ENCODE assay signal across 15 mouse cellular contexts in genomic region chr9:34887196-34887595, GRCm38 (mm10).
A peak's percentile ranks its signal among the peaks of the same experiment; 100 is the strongest.
DNase-seq lines count a peak whose midpoint lies in the region; ATAC-seq lines count a peak whose summit lies in the region.
"Had no signal": no experiment of that assay in that cellular context is flagged by ENCODE, and none has a peak within 500 bp of the region (broad histone marks: within the 10 kb centered on the region; RNA-seq: fewer than 3 reads in every experiment).

No protein-coding gene starts in this region.

- H3K9ac ChIP-seq in hindbrain, embryonic 14.5 days = no peak overlapping the region
- no peak overlapping the region for H3K9ac ChIP-seq in hindbrain, embryonic 12.5 days
- H3K9ac ChIP-seq: embryonic facial prominence, embryonic 12.5 days; liver, postnatal 0 days; stomach, embryonic 15.5 days had no signal

- H3K27me3 ChIP-seq in hindbrain, embryonic 14.5 days (ENCODE audit: control insufficient read depth, insufficient read depth, low read length) = 0 out of 2 replicates have a peak, but pooled peaks cover 3% of the 10 kb centered on the region
- H3K27me3 ChIP-seq in hindbrain, embryonic 12.5 days = no peaks in the 10 kb centered on the region
- H3K27me3 ChIP-seq: embryonic facial prominence, embryonic 12.5 days; stomach, embryonic 15.5 days had no signal

- WGBS in hindbrain, embryonic 14.5 days = 35% methylated on average over 2 of the region's 2 CpGs
- WGBS in hindbrain, embryonic 12.5 days = 41% methylated on average over 2 of the region's 2 CpGs

- H3K4me1 ChIP-seq in hindbrain, embryonic 14.5 days (replicated peaks; ENCODE audit: control insufficient read depth, insufficient read depth, low read length) = peaks cover 10% of the 10 kb centered on the region; the same call in 1 of the 2 replicates
- H3K4me1 ChIP-seq in hindbrain, embryonic 12.5 days = peaks cover 8% of the 10 kb centered on the region
- H3K4me1 ChIP-seq: embryonic facial prominence, embryonic 12.5 days; stomach, embryonic 15.5 days had no signal

- no peak overlapping the region for H3K4me3 ChIP-seq in hindbrain, embryonic 14.5 days (replicated peaks; ENCODE audit: low read length)
- H3K4me3 ChIP-seq in hindbrain, embryonic 12.5 days = no peak overlapping the region
- H3K4me3 ChIP-seq: embryonic facial prominence, embryonic 12.5 days; stomach, embryonic 15.5 days had no signal

- H3K27ac ChIP-seq in hindbrain, embryonic 14.5 days = peak overlapping the region; percentile 2; the same call in 1 of the 2 replicates
- H3K27ac ChIP-seq in hindbrain, embryonic 12.5 days = no peak overlapping the region
- H3K27ac ChIP-seq: embryonic facial prominence, embryonic 12.5 days; stomach, embryonic 15.5 days had no signal

- no peaks in the 10 kb centered on the region for H3K36me3 ChIP-seq in hindbrain, embryonic 14.5 days (replicated peaks; ENCODE audit: control insufficient read depth, insufficient read depth)
- no peaks in the 10 kb centered on the region for H3K36me3 ChIP-seq in hindbrain, embryonic 12.5 days
- H3K36me3 ChIP-seq: embryonic facial prominence, embryonic 12.5 days; stomach, embryonic 15.5 days had no signal

- DNase-seq in hindbrain, embryonic 14.5 days (ENCODE audit: low spot score) = no peak
- peak; percentile 11 for DNase-seq in NIH3T3 (ENCODE audit: low read depth)
- peak; percentile 80 for DNase-seq in brain, adult 2 months (ENCODE audit: low read depth, low spot score)
- DNase-seq in cerebellum, postnatal 36 days = peak; percentile 47 to 61
- DNase-seq in spleen, adult 12 weeks (ENCODE audit: low spot score) = no peak
- no peak for DNase-seq in yolk sac, embryonic 10.5 days (ENCODE audit: low spot score)
- DNase-seq: adrenal gland, adult 2 months; heart, postnatal 4 days; kidney, adult 2 months; kidney, postnatal 14 days; liver; liver, postnatal 0 days had no signal

- no peak overlapping the region for H3K4me2 ChIP-seq in hindbrain, embryonic 14.5 days (replicated peaks)
- H3K4me2 ChIP-seq in hindbrain, embryonic 12.5 days (replicated peaks) = no peak overlapping the region
- H3K4me2 ChIP-seq: embryonic facial prominence, embryonic 12.5 days; stomach, embryonic 15.5 days had no signal

- H3K9me3 ChIP-seq in hindbrain, embryonic 14.5 days (ENCODE audit: control insufficient read depth, low read length) = no peaks in the 10 kb centered on the region
- no peaks in the 10 kb centered on the region for H3K9me3 ChIP-seq in hindbrain, embryonic 12.5 days (replicated peaks)
- H3K9me3 ChIP-seq: embryonic facial prominence, embryonic 12.5 days; stomach, embryonic 15.5 days had no signal

- ATAC-seq in hindbrain, embryonic 14.5 days (ENCODE audit: low FRiP score) = no peak
- no peak for ATAC-seq in hindbrain, embryonic 12.5 days (ENCODE audit: low FRiP score)
- ATAC-seq: liver, postnatal 0 days had no signal

Comparison
In these comparisons a context has a peak if more than half of its experiments do, and no peak if none do; other contexts are left out.
1. DNase-seq: peak in NIH3T3 (single experiment), brain, adult 2 months (single experiment) and cerebellum, postnatal 36 days (2 of 2); none in hindbrain, embryonic 14.5 days (single experiment), spleen, adult 12 weeks (single experiment) and yolk sac, embryonic 10.5 days (single experiment).